Mouse (Mus musculus) left cerebral cortex, postnatal 4 days (tissue): ENCODE measurements around the gene Sept12. TPM values are rescaled to one million over a fixed set of nuclear protein-coding genes. Genes with fewer than 3 reads are reported as not detected.

ENCODE experiments used
- DNase-seq: peaks from one replicate; pipeline ENCODE4 v3.0.0-alpha.2; 2022
- intact Hi-C: fragments of 180-260 bp; cut with DNase I; formaldehyde crosslinking; loops from one replicate; pipeline ENCODE4 v1.15.1; 2025
- total RNA-seq, 2 experiments: library from RNA; stranded (reverse); gene quantifications; 2 replicates each; pipeline ENCODE4 v1.2.3; 2021

Gene Sept12
- total RNA-seq, 2 experiments from 2014 or later: not detected

DNA sequence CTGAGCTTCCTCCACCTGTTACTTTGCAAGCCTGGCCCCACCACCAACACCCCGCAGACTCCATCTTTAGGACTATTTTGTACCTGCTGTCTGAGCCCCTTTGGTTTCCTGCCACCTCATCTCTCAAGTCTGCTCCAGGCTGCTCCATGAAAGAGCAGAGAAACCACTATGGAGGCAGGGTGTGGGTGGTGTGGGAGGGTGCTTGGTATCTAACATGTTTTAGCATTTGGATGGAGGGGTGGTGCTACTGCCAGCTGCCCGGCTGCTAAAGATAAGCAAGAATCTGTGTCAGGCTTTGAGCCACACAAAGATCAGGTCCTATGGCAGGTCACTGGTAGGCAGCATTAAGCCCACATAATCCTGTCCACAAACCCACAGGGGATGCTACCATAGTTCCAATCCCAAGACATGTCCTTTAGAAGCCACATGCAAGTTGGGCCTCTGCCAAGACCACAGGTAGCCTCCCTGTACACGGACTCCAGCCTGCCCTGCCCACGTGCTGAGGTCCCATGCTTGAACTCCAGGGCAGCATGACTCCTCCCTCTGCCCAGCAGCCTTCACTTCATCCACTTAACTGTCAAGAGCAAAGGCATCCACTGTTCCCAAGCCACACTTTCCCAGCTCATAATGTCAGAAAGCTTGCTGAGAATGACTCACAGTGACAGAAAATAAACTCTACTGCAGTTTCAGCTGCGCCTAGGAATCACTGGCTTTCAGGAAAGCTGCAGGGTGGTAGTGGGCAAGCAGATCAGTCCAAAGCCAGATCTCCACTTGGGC lies 19.2 kb downstream of the Sept12 start:
- DNase-seq: no peak
- intact Hi-C loops: loop anchor here (10.0 kb wide), 1 partner anchor 166 kb away; the partner anchor contains the start of gene Sec14l5

DNA sequence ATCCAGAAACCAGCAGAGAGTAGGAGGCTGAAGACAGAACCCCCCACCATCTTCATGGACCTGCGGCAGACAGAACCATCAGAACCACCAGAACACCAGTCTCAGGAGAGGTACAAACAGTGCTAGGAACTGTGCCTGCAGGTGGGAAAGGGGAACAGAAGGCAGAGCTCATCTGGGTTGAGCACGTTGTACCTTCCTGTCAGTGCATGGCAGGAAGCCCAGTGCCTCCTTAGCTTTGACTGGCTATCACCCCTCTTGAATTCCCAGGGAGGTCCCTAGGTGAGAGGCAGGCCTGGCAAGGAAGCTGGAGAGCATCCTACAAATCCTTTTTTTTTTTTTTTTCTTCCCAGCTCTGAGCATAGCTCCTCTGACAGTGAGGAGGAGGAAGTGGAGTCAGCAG lies 21.5 kb downstream of the Sept12 start:
- no peak for DNase-seq
- intact Hi-C loops: loop anchor here (10.0 kb wide), 1 partner anchor 169 kb away; the partner anchor contains the start of gene Sec14l5

DNA sequence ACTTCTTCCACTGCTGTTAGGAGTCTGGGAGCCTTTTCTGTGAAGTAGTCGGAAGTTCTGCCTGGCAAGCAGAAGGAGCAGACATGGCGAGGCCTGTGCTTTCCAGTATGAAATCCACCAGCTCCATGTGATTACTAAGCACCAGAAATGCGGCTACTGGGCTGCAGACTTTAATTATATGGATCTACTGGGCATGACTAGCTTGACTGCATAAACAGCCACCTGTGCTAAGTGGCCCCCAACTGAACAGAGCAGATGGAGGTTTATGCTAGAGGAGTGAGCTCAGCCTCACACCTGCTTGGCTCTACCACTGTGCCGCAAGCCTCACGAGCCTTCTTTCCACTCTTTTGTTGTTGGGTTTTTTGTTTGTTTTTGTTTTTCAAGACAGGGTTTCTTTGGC lies 23.1 kb downstream of the Sept12 start:
- no peak for DNase-seq
- intact Hi-C loops: loop anchor here (10.0 kb wide), 1 partner anchor 170 kb away; the partner anchor contains the start of gene Sec14l5

DNA sequence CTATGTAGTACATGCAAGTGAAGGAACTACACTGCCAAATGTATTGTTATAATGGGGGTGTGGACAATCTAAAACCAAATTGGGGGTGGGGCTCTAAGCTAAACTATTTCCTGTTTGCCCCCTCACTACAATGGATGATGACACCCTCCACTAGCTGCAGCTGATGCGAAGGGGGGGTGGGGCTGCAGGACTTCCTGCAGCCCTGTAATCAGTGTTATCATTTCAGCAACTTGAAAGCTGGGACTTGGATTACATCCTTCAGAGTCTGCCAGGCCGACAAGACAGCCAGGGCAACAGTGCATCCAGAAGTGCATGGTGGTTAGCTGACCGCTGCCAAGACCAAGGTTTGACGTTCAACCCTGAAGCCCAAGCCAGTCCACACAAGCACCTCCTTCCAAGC lies 26.0 kb downstream of the Sept12 start:
- intact Hi-C loops: loop anchor here (10.0 kb wide), 1 partner anchor 173 kb away; the partner anchor contains the start of gene Sec14l5
- DNase-seq: no peak

DNA sequence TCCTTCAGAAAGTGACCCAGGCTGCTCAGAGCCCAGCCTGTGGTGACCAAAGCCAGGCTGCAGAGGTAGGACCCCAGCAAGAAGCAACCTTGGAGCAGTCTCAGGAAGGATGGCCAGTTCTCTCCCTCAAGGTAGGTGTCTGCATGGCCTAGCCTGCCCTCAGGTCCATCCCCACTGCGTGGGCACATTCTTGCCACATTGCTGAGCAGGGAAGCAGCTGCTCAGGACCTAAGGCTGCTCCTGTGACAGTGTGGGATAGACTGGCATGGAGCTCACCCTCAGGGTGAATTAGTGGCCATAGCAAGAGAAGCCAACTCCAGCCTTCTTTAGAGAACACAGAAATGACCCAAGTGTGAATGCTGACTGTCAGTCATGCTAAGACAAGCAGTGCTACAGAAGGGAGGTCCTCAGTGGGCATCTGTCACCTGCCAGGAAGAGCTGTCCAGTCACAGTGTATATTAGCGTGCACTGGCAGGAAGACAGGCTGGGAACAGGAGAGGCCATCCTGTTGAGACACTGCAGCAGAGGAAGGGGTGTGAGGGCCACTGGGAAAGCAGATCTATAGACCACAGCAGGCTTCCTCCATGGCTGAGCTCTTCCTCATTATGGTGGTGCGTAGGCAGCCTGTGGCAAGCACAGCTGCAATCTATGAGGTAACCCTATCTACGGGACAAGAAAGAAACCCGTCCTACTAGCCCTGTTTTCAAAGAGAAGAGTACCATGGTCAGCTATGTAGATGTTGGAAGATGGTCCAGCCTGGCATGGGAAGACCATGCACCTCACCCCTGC lies 28.4 kb downstream of the Sept12 start:
- intact Hi-C loops: no loop called here
- no peak for DNase-seq

DNA sequence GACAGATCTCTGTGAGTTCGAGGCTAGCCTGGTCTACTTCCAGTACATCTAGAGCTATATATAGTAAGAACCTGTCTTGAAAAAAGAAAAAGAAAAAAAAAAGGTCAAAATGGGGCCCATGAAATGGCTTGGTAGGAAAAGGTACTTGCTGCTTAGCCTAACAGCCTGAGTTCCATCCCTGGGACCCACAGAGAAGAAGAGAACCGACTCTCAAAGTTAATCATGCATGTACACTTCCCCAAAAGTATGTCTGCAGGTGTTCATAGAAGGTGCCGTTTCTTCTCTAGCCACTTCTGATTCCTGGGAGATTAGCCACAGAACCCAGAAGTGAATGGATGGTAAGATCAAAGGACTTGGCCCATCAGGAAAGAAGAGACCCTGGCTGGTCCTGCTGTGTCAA lies 29.2 kb downstream of the Sept12 start:
- intact Hi-C loops: no loop called here
- DNase-seq: no peak

DNA sequence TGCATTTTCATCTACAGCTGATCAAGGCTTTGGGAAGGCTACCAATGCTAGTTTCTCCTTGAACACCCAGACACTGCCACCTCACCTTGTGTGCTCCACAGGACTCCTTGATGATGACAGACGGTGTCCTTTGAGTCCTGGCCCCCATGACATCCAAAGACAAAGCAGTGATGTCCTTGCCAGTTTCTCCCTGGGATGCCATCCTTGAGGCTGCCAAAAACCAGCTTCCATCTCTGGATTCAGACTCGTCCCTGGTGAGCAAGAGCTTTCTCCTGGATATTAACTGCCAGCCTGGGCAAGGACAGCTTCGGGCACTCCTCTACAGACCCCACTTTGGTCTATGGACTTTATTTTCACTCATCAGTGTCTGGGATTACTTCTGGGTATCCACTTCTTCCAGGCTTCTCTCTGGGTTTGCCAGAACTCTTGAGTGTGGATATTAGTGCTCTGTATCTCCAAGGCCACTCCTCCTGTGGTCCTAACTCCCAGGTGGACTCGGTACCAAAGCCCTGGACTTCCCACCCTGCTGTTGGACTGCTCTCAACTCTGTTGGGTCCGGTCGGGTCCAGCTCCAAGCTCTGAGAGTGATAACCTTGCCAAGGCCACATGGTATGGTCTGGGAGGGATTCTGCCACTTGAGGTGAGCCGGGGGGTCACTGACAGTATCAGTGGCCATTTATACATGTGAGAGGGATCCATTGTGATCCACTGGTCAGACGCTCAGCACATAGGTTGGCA lies 32.1 kb downstream of the Sept12 start:
- intact Hi-C loops: no loop called here
- DNase-seq: no peak

DNA sequence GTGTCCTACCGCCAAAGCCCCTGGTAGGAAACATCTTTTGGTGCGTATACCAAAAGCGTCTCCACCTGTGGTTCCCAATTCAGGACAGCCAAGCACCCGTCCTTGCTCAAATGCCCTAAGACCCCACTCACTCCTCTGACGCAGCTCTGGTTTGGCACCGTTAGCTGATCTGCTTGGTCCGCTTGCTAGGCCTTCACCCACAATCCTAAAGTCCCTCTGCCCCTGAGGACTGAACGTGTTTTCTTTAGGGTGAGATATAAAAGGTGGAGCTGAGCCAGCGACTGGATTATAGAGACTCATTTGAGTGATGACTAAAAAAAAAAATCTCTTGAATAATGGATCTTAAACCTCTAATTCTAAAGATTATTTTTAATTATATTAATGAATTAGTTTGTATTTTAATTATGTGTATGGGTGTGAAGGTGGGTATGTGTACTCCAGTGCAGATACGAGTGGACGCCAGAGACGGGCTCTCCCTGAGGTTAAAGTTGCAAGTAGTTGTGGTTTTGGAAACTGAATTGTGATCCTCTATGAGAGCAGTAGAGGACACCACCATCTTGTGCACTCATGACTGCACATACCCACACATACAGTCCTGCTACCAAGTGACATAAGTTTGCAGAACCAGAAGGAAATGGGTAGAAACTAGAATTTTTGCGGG lies 32.8 kb downstream of the Sept12 start:
- intact Hi-C loops: no loop called here
- no peak for DNase-seq

DNA sequence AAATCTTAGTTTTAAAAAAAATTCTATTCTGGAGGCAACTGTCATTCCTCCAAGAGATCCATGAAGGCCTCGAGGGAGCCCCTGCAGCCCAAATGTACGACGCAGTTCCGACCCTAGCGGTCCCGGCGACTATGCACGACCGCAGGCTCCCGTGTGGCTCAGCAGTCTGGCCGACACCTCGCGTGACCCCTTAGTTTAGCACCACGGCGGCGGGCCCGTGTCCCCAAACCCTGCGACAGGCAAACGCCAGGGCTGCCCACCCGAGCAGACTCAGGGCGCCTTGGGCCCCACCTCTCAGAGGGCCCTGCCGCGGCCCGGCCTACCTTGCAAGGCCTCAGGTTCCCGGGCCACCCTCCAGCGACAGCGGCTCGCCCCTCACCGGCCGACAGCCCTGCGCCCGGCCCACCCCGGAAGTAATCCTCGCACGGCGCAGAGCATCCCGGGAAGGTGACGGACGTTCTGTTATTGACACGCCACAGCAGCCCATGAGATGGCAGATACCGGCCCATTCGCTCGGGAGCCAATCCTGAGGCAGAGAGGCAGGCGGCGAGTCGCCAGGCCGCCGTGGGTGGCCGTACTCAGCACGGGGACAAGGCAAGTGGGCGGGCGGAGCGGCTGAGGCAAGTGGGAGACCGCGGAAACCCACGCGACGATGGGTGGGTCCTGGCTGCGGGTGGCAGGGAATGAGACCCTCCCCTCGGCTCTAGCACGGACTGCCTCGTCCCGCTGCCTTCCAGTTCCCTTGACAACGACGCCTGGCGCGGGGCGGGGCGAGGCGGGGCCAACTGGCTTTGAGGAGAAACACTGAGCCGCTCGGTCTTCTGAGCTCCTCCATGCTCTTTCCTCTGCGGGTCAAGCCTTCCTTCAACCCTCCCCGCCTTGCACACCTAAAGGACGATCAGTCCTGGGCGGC lies 33.6 kb downstream of the Sept12 start, which contains the start of gene Anks3:
Anks3 (minus strand) TSS at position 409 of the 913 bp plus-strand sequence.
- intact Hi-C loops: no loop called here
- DNase-seq: peak; percentile 99

DNA sequence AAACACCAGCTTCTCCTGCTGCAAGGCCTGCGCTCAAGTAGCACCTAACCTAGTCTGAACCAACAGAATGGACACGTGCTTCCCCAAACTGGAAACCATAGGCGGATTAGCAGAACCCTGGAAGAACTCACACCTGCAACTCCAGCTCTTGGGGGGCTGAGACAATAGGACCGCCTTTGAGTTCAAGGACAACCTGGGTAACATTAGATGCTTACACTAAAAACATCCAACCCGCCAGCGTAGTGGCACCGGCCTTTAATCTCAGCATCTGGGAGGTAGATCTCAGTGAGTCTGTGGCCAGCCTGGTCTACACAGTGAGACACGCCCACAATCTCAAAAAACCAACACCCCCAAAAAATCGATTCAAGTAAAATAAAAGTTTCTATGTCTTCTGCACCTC lies 34.3 kb downstream of the Sept12 start:
- no peak for DNase-seq
- intact Hi-C loops: no loop called here

DNA sequence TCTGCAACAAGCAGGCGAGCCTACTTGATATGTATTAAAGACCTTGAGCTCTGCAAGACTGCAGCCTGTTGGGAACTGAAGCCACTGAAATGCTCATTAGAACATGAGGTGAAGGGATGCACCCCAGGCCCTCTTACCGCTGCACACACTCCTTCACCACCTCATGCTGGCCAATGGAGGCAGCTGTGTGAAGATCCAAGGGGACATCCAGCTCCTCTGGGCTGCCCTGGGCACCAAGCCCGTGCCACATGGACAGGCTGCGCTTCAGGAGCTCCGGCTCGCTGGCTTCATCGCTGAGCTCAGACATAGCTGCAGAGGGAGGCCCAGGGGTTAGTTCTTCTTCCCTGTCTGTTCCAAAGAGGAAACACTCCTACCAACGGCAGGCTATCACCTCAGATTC lies 37.4 kb downstream of the Sept12 start:
- intact Hi-C loops: no loop called here
- no peak for DNase-seq

DNA sequence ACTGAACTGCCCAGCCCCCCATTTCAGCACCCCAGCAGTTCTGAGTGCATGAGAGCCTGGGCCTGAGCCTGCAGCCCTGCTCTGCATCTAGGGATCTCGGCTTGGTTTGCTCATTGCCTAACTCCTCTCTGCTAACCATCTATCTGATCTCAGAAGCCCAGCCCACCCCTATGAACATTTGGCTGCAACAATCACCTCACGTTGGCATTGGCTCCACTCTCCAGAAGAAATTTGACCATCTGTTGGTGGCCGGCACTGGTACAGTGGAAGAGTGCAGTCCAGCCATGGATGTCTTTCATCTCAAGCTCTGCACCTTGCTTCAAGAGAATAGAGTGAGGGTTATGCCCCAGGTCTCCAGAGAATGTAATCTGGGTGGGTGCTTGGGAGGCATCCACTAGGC lies 40.2 kb downstream of the Sept12 start:
- no peak for DNase-seq
- intact Hi-C loops: no loop called here

DNA sequence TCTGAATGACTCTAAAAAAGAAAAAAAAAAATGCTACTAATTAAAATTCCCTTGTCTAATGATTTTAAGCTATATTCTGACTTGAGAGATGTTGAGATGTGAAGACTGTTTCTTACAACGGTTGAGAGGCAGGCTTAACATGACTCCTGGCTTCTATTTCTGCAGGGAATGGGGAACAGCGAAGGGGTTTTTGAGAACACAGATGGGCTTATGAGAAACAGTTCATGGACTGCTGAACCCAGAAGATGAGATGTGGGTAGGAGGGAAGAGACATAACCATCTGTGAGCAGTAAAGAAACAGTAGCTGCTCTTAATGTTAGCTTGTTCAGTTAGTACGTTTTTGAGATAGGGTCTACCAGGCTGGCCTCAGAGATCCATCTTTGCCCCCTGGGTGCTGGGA lies 41.0 kb downstream of the Sept12 start:
- intact Hi-C loops: no loop called here
- DNase-seq: no peak

DNA sequence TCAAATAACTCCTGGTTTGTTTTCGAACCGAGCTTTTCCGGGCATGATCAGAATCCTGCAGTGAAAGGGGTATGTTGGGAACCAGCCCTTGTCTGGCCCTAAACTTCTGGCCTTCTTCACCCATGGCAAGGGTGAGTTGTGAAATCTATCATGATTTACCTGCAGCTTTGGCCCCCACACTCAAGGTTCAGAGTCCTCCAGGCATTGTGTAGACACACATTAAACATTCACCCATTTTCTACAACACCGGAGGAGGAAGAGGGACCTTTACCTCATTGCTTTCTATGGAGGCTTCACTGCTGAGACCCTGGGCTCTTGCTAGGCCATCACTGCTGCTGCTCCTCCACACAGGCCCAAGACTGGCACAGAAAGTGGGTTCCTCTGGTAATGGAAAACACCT lies 50.3 kb downstream of the Sept12 start:
- intact Hi-C loops: no loop called here
- DNase-seq: no peak

DNA sequence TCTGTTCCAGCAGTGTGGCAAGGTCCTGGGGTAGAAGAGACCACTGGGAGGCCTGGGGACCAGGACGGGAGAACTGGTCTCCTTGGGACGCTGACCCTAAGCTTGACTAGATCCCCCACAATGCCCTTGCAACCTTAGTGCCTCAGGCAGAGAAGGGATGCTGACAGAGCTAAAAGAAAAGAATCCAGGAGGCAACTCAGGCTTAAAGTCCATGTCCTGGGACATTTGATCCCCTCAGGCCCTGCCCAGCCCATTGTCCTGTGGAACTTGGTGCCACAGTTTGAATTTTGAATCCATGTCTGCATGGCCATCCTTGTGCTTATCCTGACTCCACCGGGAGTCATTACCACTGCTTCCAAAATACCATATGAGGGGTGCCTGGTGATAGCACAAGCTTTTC lies 51.5 kb downstream of the Sept12 start:
- DNase-seq: no peak
- intact Hi-C loops: no loop called here

DNA sequence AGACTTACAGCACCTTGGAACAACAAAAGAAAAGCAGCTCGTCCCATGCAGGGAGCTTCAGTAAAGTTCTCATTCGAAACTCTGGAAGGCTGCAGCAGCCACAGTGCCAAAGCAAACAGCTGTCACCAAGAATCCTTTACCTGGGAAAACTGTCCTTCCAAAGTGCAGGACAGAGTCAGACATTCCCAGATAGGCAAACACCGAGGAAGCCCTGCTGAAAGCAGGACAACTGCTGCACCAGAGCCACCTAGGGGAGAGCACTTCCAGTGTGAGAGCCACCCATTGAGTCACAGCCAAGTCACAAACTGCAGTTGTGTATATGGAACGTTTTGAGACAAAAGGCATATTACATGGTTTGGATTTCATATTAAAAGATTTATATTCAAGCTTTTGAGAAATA lies 52.2 kb downstream of the Sept12 start:
- no peak for DNase-seq
- intact Hi-C loops: no loop called here

DNA sequence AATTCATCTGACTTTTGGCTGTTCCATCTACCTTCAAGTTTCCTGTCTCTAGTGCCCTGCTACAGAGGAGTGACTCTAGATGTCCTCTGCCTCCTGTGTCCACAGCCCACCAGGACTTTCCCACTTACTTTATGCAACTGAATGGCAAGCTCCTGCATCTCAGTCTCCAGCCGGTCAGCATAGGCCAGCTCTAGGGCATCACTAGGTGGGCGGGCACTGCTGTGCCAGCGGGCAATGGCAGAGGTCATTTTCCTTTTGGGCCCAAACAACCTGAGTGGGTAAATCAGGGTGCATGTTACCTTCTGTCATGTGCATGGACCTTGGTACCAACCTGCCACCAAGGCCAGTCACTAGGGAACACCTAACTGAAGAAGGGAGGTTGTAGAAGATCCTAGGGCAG lies 54.2 kb downstream of the Sept12 start:
- intact Hi-C loops: no loop called here
- DNase-seq: no peak

DNA sequence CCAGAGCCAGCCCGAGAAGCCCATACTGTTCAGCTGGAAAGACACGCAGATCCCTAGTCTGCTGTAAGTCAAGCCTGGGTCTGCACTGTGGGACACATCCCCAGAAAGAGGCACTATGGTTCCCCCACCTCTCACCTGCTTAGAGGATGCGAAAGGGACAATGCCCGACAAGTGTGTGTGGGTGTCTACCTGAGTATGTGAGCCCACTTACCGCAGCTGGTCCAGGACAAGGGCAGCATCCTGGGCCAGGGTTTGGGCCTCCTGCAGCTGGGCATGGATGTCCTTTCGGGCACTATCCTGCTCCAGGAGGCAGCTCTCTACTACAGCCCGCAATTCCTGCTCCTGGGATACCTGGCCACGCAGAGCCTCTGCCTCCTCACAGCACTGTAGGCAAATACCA lies 54.8 kb downstream of the Sept12 start:
- intact Hi-C loops: no loop called here
- DNase-seq: no peak

DNA sequence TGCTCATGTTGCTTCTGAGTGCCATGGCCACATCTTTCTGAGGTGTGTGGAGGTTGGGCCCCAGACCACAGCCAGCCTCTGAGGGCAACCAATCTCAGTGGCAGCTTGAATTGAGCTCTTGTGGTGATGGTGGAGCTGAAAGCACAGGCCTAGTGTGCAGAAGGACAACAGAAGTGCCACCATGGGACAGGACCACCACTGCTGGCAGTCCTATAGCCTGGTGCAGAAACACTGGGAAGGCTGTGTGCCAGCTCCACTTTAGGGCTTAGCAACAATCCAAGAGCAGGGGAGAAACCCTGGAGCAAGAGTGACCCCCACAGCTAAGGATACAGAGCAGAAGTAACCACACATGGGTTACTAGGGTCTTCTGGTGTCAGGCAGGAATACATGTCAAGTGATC lies 56.6 kb downstream of the Sept12 start:
- intact Hi-C loops: no loop called here

More for the DNA sequence above, 56.6 kb downstream of the Sept12 start:
- no peak for DNase-seq
